Mouse (Mus musculus): Measurements from ENCODE around the gene Daglb. TPM values are rescaled to one million over a fixed set of nuclear protein-coding genes. Genes with fewer than 3 reads are reported as not detected.
A peak's percentile ranks its signal among the peaks of the same experiment; 100 is the strongest.
"Not testable (repeated sequence)": the region's sequence is repeated elsewhere in the genome, so short reads cannot be mapped to it uniquely, and the experiment has no call there.

The Daglb gene
- polyA plus RNA-seq, 1 experiment from 2014 or later: 16.2 TPM

- Histone ChIP-seq H3K27ac (ENCODE audit: low read length) (no peak overlapping the region), H3K36me3 (ENCODE audit: control insufficient read depth, insufficient read depth, low read length) (peaks cover 2% of the 10 kb centered on the region; the same call in 1 of the 2 replicates), H3K4me1 (ENCODE audit: control insufficient read depth, insufficient read depth, low read length) (no peaks in the 10 kb centered on the region), H3K9me3 (ENCODE audit: control insufficient read depth, low read length) (no peaks in the 10 kb centered on the region), H3K9ac (ENCODE audit: low read depth, low read length) (no peak overlapping the region), H3K4me3 (ENCODE audit: low read length) (no peak overlapping the region), H3K4me2 (ENCODE audit: low read depth, low read length) (no peak overlapping the region), H3K27me3 (replicated peaks; ENCODE audit: control insufficient read depth, insufficient read depth, low read length) (no peaks in the 10 kb centered on the region)
- 89% methylated on average over 7 of the region's 7 CpGs for WGBS
- ATAC-seq: no peak
Observed at GRCm38 (mm10) chr5:143499197-143499596, 34.8 kb downstream of the Daglb start.

- no peak overlapping the region for H3K27ac ChIP-seq (ENCODE audit: low read length)
- WGBS: 74% methylated on average over 4 of the region's 4 CpGs
- no peak for ATAC-seq
- H3K9ac ChIP-seq (ENCODE audit: low read depth, low read length): no peak overlapping the region
- H3K4me2 ChIP-seq (ENCODE audit: low read depth, low read length): no peak overlapping the region
- no peaks in the 10 kb centered on the region for H3K9me3 ChIP-seq (ENCODE audit: control insufficient read depth, low read length)
- H3K4me3 ChIP-seq (ENCODE audit: low read length): no peak overlapping the region
- H3K27me3 ChIP-seq (replicated peaks; ENCODE audit: control insufficient read depth, insufficient read depth, low read length): no peaks in the 10 kb centered on the region
- H3K36me3 ChIP-seq (ENCODE audit: control insufficient read depth, insufficient read depth, low read length): peaks cover 2% of the 10 kb centered on the region; the same call in 1 of the 2 replicates
- no peaks in the 10 kb centered on the region for H3K4me1 ChIP-seq (ENCODE audit: control insufficient read depth, insufficient read depth, low read length)
Observed at GRCm38 (mm10) chr5:143499686-143500085, 35.3 kb downstream of the Daglb start.

GRCm38 (mm10) chr5:143500711-143501110 lies 36.3 kb downstream of the Daglb start:
- not testable (repeated sequence) for H3K4me2 ChIP-seq (ENCODE audit: low read depth, low read length); H3K4me3 ChIP-seq (ENCODE audit: low read length); H3K4me1 ChIP-seq (ENCODE audit: control insufficient read depth, insufficient read depth, low read length); H3K9ac ChIP-seq (ENCODE audit: low read depth, low read length); ATAC-seq; H3K27me3 ChIP-seq (replicated peaks; ENCODE audit: control insufficient read depth, insufficient read depth, low read length); H3K9me3 ChIP-seq (ENCODE audit: control insufficient read depth, low read length); H3K27ac ChIP-seq (ENCODE audit: low read length); H3K36me3 ChIP-seq (ENCODE audit: control insufficient read depth, insufficient read depth, low read length)
- 91% methylated on average over 12 of the region's 14 CpGs for WGBS

DNA sequence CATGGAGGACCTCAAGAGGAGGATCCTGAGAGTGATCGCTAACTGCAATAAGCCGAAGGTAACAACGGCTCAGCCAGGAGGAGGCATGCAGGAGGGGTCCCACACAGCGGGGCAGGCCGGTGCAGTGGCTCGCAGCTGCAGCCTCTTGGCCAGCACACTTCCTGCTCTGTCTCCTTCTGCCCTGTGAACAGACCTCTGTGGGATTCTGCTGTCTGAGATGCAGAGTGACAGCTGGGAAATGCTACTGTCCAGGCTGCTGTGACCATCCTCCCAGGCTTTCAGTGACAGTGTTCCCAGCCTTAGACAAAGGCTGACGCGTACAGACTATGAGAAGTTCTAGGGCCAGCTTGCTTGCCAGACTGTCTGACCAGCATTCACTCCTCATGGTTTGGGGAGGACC lies 36.8 kb downstream of the Daglb start:
- Histone ChIP-seq H3K27me3 (replicated peaks; ENCODE audit: control insufficient read depth, insufficient read depth, low read length) (no peaks in the 10 kb centered on the region), H3K9ac (ENCODE audit: low read depth, low read length) (no peak overlapping the region), H3K36me3 (ENCODE audit: control insufficient read depth, insufficient read depth, low read length) (peaks cover 7% of the 10 kb centered on the region), H3K4me2 (ENCODE audit: low read depth, low read length) (no peak overlapping the region), H3K27ac (ENCODE audit: low read length) (no peak overlapping the region), H3K9me3 (ENCODE audit: control insufficient read depth, low read length) (no peaks in the 10 kb centered on the region), H3K4me1 (ENCODE audit: control insufficient read depth, insufficient read depth, low read length) (no peaks in the 10 kb centered on the region), H3K4me3 (ENCODE audit: low read length) (no peak overlapping the region)
- 82% methylated on average over 8 of the region's 8 CpGs for WGBS
- no peak for ATAC-seq

DNA sequence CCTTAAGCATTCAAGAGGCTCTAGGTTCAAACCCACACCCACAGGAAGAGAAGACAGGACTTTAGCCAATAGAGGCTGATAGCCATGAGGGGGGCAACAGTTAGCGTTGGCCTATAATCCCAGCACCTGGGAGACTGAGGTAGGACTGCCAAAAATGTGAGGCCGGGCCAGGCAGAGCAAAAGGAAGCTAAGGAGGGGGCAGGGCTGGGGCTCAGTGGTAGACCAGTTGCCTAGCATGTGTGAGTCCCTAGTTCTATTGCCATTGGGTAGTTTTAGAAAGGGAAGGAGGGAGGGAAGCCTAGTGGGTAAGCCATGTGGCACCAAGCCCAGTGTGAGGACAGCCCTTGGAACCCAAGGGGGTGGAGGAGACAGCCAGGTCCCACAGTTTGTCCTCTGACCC lies 37.3 kb downstream of the Daglb start:
- no peak overlapping the region for H3K9ac ChIP-seq (ENCODE audit: low read depth, low read length)
- WGBS: 82% methylated on average over 2 of the region's 2 CpGs
- ATAC-seq: no peak
- H3K27ac ChIP-seq (ENCODE audit: low read length): no peak overlapping the region
- H3K4me3 ChIP-seq (ENCODE audit: low read length): no peak overlapping the region
- H3K4me1 ChIP-seq (ENCODE audit: control insufficient read depth, insufficient read depth, low read length): no peaks in the 10 kb centered on the region
- H3K9me3 ChIP-seq (ENCODE audit: control insufficient read depth, low read length): no peaks in the 10 kb centered on the region
- H3K4me2 ChIP-seq (ENCODE audit: low read depth, low read length): no peak overlapping the region
- peaks cover 7% of the 10 kb centered on the region for H3K36me3 ChIP-seq (ENCODE audit: control insufficient read depth, insufficient read depth, low read length)
- no peaks in the 10 kb centered on the region for H3K27me3 ChIP-seq (replicated peaks; ENCODE audit: control insufficient read depth, insufficient read depth, low read length)

DNA sequence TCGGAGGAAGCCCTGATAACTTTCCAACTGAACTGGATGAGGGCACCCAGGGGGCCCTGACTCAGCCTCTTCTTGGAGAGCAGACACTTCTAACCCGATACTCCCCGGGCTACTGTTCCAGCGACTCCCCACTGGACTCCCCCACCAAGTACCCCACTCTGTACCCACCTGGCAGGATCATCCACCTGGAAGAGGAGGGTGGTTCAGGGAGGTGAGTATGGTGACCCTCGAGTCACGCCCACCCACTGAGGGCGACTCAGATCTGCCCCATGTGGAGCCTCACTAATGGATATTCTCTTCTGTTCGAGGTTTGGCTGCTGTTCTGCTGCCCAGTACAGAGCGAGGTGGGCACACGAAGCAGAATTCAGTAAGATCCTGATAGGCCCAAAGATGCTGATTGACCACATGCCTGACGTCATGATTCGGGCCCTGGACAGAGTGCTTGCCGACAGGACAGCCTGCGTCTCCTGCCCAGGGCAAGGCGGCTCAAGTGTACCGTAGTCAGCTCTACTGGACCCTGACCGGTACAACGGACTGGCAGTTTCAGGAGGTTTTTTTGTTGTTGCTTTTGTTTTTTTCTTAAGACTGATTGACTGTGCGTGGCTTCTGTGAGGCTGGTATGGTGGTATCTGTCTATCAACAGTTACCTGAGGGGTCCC lies 38.6 kb downstream of the Daglb start:
- H3K27me3 ChIP-seq (replicated peaks; ENCODE audit: control insufficient read depth, insufficient read depth, low read length): no peaks in the 10 kb centered on the region
- peaks cover 7% of the 10 kb centered on the region for H3K36me3 ChIP-seq (ENCODE audit: control insufficient read depth, insufficient read depth, low read length)
- no peaks in the 10 kb centered on the region for H3K9me3 ChIP-seq (ENCODE audit: control insufficient read depth, low read length)
- no peak overlapping the region for H3K4me2 ChIP-seq (ENCODE audit: low read depth, low read length)
- H3K27ac ChIP-seq (ENCODE audit: low read length): no peak overlapping the region
- H3K4me3 ChIP-seq (ENCODE audit: low read length): no peak overlapping the region
- 0 out of 2 replicates have a peak, but pooled peaks cover 3% of the 10 kb centered on the region for H3K4me1 ChIP-seq (ENCODE audit: control insufficient read depth, insufficient read depth, low read length)
- WGBS: 91% methylated on average over 19 of the region's 19 CpGs
- ATAC-seq: 0 out of 2 replicates have a peak, but pooled peaks have one; percentile 12
- no peak overlapping the region for H3K9ac ChIP-seq (ENCODE audit: low read depth, low read length)

GRCm38 (mm10) chr5:143503740-143504139 lies 39.4 kb downstream of the Daglb start:
- 0 out of 2 replicates have a peak, but pooled peaks cover 5% of the 10 kb centered on the region for H3K4me1 ChIP-seq (ENCODE audit: control insufficient read depth, insufficient read depth, low read length)
- no peaks in the 10 kb centered on the region for H3K9me3 ChIP-seq (ENCODE audit: control insufficient read depth, low read length)
- peaks cover 7% of the 10 kb centered on the region for H3K36me3 ChIP-seq (ENCODE audit: control insufficient read depth, insufficient read depth, low read length)
- H3K27ac ChIP-seq (ENCODE audit: low read length): no peak overlapping the region
- 92% methylated on average over 6 of the region's 6 CpGs for WGBS
- no peaks in the 10 kb centered on the region for H3K27me3 ChIP-seq (replicated peaks; ENCODE audit: control insufficient read depth, insufficient read depth, low read length)
- H3K9ac ChIP-seq (ENCODE audit: low read depth, low read length): no peak overlapping the region
- no peak overlapping the region for H3K4me3 ChIP-seq (ENCODE audit: low read length)
- ATAC-seq: no peak
- H3K4me2 ChIP-seq (ENCODE audit: low read depth, low read length): no peak overlapping the region

DNA sequence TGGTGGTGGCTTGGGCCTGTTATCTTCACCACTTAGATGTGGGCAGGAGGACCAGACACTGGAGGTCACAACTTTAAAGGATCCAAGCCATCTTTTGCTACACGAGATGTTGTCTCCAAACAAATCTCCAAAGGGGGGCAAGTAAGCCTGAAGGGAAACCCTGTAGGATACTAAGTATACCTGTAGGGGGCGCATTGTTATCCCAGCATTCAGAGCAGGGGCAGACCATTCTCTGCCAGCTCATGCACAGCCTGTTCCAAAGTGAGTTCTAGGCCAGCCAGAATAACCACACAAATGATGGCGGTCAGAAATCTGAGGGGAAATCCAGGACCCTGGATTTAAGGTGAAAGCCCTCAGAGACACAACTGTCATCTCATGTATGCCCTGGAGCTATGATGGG lies 40.1 kb downstream of the Daglb start:
- 67% methylated on average over 3 of the region's 3 CpGs for WGBS
- no peak overlapping the region for H3K27ac ChIP-seq (ENCODE audit: low read length)
- no peak overlapping the region for H3K4me3 ChIP-seq (ENCODE audit: low read length)
- no peak overlapping the region for H3K9ac ChIP-seq (ENCODE audit: low read depth, low read length)
- no peaks in the 10 kb centered on the region for H3K9me3 ChIP-seq (ENCODE audit: control insufficient read depth, low read length)
- no peaks in the 10 kb centered on the region for H3K27me3 ChIP-seq (replicated peaks; ENCODE audit: control insufficient read depth, insufficient read depth, low read length)
- ATAC-seq: no peak
- H3K4me1 ChIP-seq (ENCODE audit: control insufficient read depth, insufficient read depth, low read length): 0 out of 2 replicates have a peak, but pooled peaks cover 5% of the 10 kb centered on the region
- H3K36me3 ChIP-seq (ENCODE audit: control insufficient read depth, insufficient read depth, low read length): peaks cover 7% of the 10 kb centered on the region
- H3K4me2 ChIP-seq (ENCODE audit: low read depth, low read length): no peak overlapping the region

GRCm38 (mm10) chr5:143505056-143505455 lies 40.7 kb downstream of the Daglb start:
- peaks cover 7% of the 10 kb centered on the region; the same call in 1 of the 2 replicates for H3K4me1 ChIP-seq (ENCODE audit: control insufficient read depth, insufficient read depth, low read length)
- ATAC-seq: no peak
- H3K4me2 ChIP-seq (ENCODE audit: low read depth, low read length): no peak overlapping the region
- 83% methylated on average over 8 of the region's 8 CpGs for WGBS
- no peak overlapping the region for H3K27ac ChIP-seq (ENCODE audit: low read length)
- H3K9ac ChIP-seq (ENCODE audit: low read depth, low read length): no peak overlapping the region
- peaks cover 7% of the 10 kb centered on the region for H3K36me3 ChIP-seq (ENCODE audit: control insufficient read depth, insufficient read depth, low read length)
- no peak overlapping the region for H3K4me3 ChIP-seq (ENCODE audit: low read length)
- H3K27me3 ChIP-seq (replicated peaks; ENCODE audit: control insufficient read depth, insufficient read depth, low read length): no peaks in the 10 kb centered on the region
- no peaks in the 10 kb centered on the region for H3K9me3 ChIP-seq (ENCODE audit: control insufficient read depth, low read length)

DNA sequence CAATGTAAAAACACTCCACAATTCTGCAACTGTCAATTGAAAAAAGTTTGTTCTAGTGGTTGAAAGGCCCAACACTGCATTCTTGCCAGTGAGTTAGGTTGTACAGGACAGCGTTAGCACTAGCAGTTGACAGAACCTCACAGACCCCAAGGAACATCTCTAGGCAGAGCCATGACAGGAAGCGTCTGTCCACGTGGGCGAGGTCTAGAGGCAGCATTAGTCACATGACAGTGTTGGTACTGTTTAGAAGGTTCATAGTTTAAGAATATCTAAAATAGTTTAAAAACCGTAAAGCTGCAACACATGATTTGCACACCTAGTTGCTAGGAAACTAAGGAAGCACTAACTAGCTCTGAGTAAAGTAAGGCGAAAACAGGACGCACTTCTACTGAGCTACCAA lies 41.2 kb downstream of the Daglb start:
- peaks cover 7% of the 10 kb centered on the region for H3K36me3 ChIP-seq (ENCODE audit: control insufficient read depth, insufficient read depth, low read length)
- no peaks in the 10 kb centered on the region for H3K9me3 ChIP-seq (ENCODE audit: control insufficient read depth, low read length)
- no peak overlapping the region for H3K27ac ChIP-seq (ENCODE audit: low read length)
- no peak for ATAC-seq
- H3K4me2 ChIP-seq (ENCODE audit: low read depth, low read length): no peak overlapping the region
- no peak overlapping the region for H3K4me3 ChIP-seq (ENCODE audit: low read length)
- no peaks in the 10 kb centered on the region for H3K27me3 ChIP-seq (replicated peaks; ENCODE audit: control insufficient read depth, insufficient read depth, low read length)
- H3K9ac ChIP-seq (ENCODE audit: low read depth, low read length): no peak overlapping the region
- peaks cover 7% of the 10 kb centered on the region; the same call in 1 of the 2 replicates for H3K4me1 ChIP-seq (ENCODE audit: control insufficient read depth, insufficient read depth, low read length)
- WGBS: 76% methylated on average over 7 of the region's 7 CpGs

All from intestine, embryonic 16.5 days (tissue).